ENCODE assay signal across 17 mouse cellular contexts in the genomic region with DNA sequence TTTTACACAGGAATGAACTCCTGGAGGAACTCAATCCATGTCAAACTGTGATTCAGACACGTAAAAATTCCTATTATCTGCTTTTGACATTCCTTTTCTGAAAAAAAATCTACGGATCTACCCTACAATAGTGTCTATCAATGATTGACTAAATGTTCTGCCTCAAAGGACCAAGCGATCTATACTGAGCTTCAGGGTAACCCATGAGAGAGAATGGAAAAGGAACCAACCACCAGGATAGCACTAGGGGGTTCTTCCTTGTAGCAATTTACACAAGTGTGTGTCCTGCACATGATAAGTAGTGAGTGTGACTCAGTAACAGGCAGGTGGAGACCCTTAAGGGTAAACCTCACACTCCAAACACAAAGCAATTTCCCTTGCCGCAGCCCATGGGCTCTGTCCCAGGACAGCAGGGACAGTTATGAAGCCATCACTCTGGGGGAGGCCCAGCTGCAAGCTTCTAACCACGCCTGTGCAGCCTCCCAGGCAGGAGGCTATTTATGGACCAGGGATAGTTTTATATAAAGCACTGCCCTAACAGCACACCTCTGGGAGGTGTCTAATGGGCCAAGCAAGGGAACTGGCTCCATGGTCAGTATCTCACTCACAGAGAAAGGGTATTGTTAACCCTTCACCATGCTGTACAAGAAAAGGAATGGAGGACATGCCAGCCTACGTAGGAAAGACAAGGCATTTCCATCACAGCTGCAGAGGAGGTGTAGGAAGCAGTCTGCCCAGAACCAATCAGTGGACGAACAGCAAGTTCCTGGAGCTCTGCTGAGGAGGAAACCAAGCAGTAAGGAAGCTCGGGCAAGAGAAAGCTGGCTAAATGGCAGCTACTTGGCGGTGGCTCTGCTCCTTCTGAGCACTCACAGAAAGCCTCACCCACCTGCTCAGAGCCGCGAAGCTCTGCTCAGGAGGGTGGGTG.
DNase-seq lines count a peak whose midpoint lies in the region; ATAC-seq and TF ChIP-seq lines count a peak whose summit lies in the region.
"Had no signal": no experiment of that assay in that cellular context is flagged by ENCODE, and none has a peak within 500 bp of the region (broad histone marks: within the 10 kb centered on the region; RNA-seq: fewer than 3 reads in every experiment).

No protein-coding gene starts in this region.

- no peaks in the 10 kb centered on the region for H3K9me3 ChIP-seq in intestine, embryonic 16.5 days (ENCODE audit: control insufficient read depth, low read length)
- H3K9me3 ChIP-seq in lung, postnatal 0 days (ENCODE audit: low read length): no peaks in the 10 kb centered on the region
- H3K9me3 ChIP-seq: G1E; midbrain, embryonic 12.5 days had no signal

- WGBS in intestine, embryonic 16.5 days: 50% methylated on average over 11 of the region's 11 CpGs
- 64% methylated on average over 11 of the region's 11 CpGs for WGBS in lung, postnatal 0 days

- TF ChIP-seq EP300 in lung, postnatal 0 days (IDR thresholded peaks at IDR 0.05): no peak

- no peak overlapping the region for H3K27ac ChIP-seq in intestine, embryonic 16.5 days (ENCODE audit: low read length)
- H3K27ac ChIP-seq in lung, postnatal 0 days (ENCODE audit: low read length): no peak overlapping the region
- H3K27ac ChIP-seq: kidney, postnatal 0 days; midbrain, embryonic 12.5 days had no signal

- no peaks in the 10 kb centered on the region for H3K27me3 ChIP-seq in Patski
- H3K27me3 ChIP-seq in intestine, embryonic 16.5 days (replicated peaks; ENCODE audit: control insufficient read depth, insufficient read depth, low read length): no peaks in the 10 kb centered on the region
- H3K27me3 ChIP-seq in lung, postnatal 0 days (replicated peaks; ENCODE audit: insufficient read depth, low read length): no peaks in the 10 kb centered on the region
- H3K27me3 ChIP-seq: midbrain, embryonic 12.5 days had no signal

- intact Hi-C loops in heart, postnatal 36 days (cut with DNase I): no loop called here

- H3K4me2 ChIP-seq in intestine, embryonic 16.5 days (ENCODE audit: low read depth, low read length): no peak overlapping the region
- H3K4me2 ChIP-seq in lung, postnatal 0 days (replicated peaks; ENCODE audit: low read depth, low read length): no peak overlapping the region
- H3K4me2 ChIP-seq: midbrain, embryonic 12.5 days had no signal

- H3K4me3 ChIP-seq in intestine, embryonic 16.5 days (ENCODE audit: low read length): no peak overlapping the region
- H3K4me3 ChIP-seq in lung, postnatal 0 days (ENCODE audit: low read depth, low read length): no peak overlapping the region
- H3K4me3 ChIP-seq: midbrain, embryonic 12.5 days had no signal

- POLR2A ChIA-PET in Patski (lab: Charles Lee): no interaction called here

- ATAC-seq in Patski: peak; percentile 44
- peak; percentile 59; the same call in 1 of the 2 replicates for ATAC-seq in intestine, embryonic 16.5 days
- no peak for ATAC-seq in lung, postnatal 0 days
- ATAC-seq: forebrain, postnatal 0 days; inflammation-experienced regulatory T-cells, adult 6 months had no signal

- 0 out of 2 replicates have a peak, but pooled peaks cover 4% of the 10 kb centered on the region for H3K36me3 ChIP-seq in intestine, embryonic 16.5 days (ENCODE audit: control insufficient read depth, insufficient read depth, low read length)
- no peaks in the 10 kb centered on the region for H3K36me3 ChIP-seq in lung, postnatal 0 days (ENCODE audit: insufficient read depth, low read length)

- 0 out of 2 replicates have a peak, but pooled peaks cover 7% of the 10 kb centered on the region for H3K4me1 ChIP-seq in intestine, embryonic 16.5 days (ENCODE audit: control insufficient read depth, insufficient read depth, low read length)
- H3K4me1 ChIP-seq in lung, postnatal 0 days (ENCODE audit: insufficient read depth, low read depth, low read length): no peaks in the 10 kb centered on the region

- CTCF ChIA-PET in Patski (lab: Charles Lee): interaction anchor here (1.5 to 2.7 kb wide), 2 partner anchors 11 to 14 kb away, joined by 3 to 10 read pairs; no protein-coding TSS in a partner anchor

- TF ChIP-seq CTCF in Patski (IDR thresholded peaks at IDR 0.05): no peak
- TF ChIP-seq CTCF in lung, postnatal 0 days (IDR thresholded peaks at IDR 0.05): no peak

- in situ Hi-C loops in Patski (cut with MboI; ENCODE audit: low pct_unique_long_range_greater_than_20kb): no loop called here

- H3K9ac ChIP-seq in intestine, embryonic 16.5 days (ENCODE audit: low read depth, low read length): no peak overlapping the region
- H3K9ac ChIP-seq in lung, postnatal 0 days (replicated peaks; ENCODE audit: low read depth): no peak overlapping the region
- H3K9ac ChIP-seq: forebrain, postnatal 0 days; midbrain, embryonic 12.5 days had no signal

- DNase-seq in heart, adult 9 months (ENCODE audit: low spot score in 2 of 2): peak; percentile 17 to 18
- DNase-seq in heart, postnatal 36 days: no peak
- DNase-seq in layer of hippocampus, adult 11-12 months (ENCODE audit: low spot score): peak; percentile 39
- no peak for DNase-seq in layer of hippocampus, adult 8-10 months (ENCODE audit: low spot score in 2 of 2)
- no peak for DNase-seq in Patski (ENCODE audit: low read depth, low spot score)
- no peak for DNase-seq in lung, postnatal 0 days (ENCODE audit: low spot score)
- DNase-seq: adrenal gland, adult 2 months; forebrain, postnatal 0 days; liver; lung, adult 18-20 months; lung, postnatal 4 days; thymus, adult 18-20 months had no signal

Comparison
In these comparisons a context has a peak if more than half of its experiments do, and no peak if none do; other contexts are left out.
1. DNase-seq: peak in heart, adult 9 months (2 of 2) and layer of hippocampus, adult 11-12 months (single experiment); none in heart, postnatal 36 days (0 of 2), layer of hippocampus, adult 8-10 months (0 of 2), Patski (single experiment) and lung, postnatal 0 days (single experiment).